Mouse (Mus musculus) spleen, adult 12 weeks (tissue): ENCODE measurements around the gene Egfr.

Experiments
- DNase-seq: peaks from one replicate; pipeline ENCODE4 v3.0.0; 2022; ENCODE audit warnings: low spot score

Gene Egfr

DNA sequence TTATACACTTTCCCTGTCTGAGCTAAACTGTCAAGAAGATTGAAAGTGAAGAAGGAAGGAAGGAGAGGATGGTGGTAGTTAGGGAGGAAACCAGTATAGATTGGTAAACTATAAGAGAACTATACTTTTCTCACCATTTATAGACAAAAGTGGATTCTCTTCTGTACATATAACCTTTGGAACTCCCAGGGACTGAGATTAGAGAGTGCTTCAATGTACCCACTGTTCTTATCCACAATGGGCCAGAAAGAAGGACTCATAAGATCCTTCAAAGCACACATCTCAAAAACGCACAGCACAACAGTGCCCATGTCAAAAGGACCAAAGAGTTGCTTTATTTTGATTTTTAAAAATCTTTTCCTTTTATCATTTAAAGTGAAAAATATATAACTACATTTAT is 148.2 kb downstream of the Egfr start:
- no peak for DNase-seq

DNA sequence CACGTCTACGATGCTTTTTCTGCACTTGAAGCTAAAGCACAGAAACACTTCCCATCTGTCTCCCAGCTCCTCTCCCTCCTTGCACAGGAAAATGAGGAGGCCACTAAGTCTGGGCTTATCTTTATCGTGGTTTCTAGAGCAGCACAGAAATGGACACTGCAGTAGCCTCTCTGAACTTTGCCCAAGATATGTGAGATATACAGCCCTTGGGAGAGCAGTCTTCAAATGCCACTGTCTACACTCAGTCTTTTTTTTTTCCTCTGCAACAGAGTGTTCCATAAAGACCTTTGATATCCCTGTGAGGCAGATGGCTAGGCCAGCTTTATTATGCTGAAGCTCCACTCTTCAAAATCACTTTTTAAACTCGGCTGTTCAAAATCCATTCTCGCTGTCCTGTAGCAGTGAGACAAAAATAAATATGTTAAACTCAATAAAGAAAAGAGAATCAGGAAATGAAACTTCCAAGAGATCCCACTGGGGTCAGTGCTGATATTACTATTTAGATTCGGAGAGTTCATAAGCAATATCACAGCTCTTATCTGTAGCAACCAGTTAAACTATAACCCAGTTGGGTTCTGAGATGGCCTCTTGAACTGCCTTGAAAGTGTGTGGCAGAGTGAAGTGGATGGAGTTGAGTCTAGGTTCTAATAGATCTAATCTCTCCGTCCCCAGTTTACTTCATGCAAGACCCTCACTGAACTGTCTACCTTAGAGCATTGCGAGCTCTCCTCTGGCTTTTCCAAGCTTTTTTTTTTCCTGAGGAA is 148.8 kb downstream of the Egfr start:
- DNase-seq: no peak

DNA sequence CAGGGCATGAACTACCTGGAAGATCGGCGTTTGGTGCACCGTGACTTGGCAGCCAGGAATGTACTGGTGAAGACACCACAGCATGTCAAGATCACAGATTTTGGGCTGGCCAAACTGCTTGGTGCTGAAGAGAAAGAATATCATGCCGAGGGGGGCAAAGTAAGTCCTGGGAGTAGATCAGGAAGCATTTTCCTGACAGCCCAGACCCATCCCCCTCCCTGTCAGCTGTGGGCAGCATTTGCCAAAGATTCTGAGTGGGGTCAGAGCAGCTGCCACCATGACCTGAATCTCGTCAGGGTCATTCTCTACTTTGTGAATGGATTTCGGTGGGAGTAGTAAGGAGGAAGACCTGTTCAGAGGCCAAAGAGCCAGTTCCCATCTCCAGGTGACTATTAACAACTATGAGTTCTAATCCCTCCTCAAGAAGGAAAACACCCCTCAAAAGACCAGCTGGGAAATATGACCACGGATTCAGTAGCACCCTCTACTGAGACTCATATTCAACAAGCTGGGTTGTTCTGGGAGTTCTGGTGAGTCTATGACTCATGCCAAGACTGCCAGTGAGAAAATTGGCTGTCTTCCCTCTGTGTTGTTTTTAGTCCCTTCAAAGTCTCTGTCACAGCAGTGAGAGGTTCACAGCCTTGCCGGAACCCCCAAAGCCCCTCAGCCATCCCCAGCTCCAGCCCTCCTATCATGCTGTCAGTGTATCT is 152.5 kb downstream of the Egfr start:
- no peak for DNase-seq

DNA sequence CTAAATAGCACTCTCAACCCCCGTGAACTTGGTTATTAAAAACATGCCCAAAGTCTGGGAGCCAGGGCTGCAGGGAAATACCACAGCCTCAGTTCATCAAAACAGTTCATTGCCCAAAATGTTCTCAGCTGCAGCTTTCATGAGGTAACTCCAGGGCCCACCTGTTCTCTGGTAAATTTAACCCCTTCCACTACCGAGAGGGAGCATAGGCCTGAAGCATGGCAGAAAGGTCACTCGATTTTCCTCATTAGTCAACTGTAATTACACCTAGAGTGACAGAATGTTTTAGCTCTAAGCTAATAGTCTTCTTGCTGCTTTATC is 153.0 kb downstream of the Egfr start:
- DNase-seq: no peak

DNA sequence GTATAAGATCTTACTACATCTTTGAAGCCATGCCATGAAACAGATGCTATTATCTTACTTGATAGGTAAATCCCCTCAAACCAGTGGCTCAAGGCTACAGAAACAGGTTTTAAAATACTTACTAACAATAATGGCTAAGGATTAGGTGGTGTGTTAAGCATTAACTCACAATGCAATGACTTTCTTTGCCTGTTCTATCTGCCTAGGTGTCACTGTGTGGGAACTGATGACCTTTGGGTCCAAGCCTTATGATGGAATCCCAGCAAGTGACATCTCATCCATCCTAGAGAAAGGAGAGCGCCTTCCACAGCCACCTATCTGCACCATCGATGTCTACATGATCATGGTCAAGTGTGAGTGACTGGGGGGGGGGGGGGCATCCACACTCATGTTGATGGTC is 154.5 kb downstream of the Egfr start:
- no peak for DNase-seq

DNA sequence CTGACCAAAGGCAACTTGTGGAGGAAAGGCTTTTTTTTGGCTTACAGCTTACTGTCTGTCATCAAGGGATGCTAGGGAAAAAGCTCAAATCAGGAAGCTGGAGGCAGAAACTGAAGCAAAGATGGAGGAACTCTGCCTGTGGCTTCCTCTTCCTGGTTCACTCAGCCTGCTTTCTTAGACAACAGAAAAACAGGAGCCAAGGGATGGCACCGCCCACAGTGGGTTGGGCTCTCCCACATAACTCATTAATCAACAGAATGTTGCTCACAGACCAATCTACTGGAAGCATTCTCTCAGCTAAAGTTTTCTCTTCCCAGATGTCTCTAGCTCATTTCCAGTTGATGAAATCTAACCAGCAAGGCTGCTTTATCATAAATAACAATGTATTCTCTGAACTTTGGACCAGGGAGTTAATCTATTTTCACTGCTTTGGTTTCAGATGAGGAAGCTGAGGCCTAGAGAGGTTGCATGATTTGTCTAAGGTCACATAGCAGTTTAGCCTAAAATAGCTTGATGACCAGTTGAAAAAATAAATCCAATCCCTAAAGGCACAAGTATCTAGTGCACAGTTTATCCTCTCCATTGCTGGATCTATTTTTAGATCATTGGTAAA is 155.6 kb downstream of the Egfr start:
- no peak for DNase-seq

DNA sequence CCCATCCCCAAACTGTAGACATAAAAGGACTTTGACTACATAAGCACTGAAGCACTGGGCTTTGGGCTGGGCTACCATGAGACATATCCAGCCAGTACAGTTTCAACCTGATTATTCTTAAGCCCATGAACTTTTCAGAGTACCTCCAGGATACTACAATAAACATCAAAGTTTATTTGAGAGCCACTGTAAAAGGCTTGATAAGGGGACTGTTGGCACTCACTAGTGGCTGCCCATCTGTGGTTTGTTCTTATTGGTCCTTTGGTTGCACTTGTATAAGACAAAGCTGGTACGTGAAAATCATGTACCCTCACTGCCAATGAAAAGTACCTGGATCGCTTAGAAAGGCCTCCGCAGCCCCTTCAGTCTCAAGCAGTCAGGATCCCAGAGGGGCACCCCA is 162.8 kb downstream of the Egfr start:
- no peak for DNase-seq

DNA sequence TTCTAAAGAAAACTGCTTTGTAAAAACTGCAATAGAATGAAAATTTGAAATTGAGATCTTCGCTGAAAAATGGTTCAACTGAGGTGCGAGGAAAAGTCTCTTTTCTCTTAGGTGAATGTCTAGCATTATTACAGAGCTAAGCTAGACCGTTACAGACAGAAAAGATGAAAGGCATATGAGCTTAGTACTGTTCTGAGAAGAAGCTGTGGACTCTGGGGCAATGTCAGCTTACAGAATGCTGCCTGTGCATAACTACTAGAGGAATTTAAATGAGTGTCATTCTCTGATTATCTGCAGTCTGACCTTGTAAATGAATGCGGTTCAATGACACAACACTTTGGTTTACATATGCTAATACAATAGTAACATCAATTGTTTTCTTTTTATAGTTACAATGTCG is 163.8 kb downstream of the Egfr start:
- no peak for DNase-seq

DNA sequence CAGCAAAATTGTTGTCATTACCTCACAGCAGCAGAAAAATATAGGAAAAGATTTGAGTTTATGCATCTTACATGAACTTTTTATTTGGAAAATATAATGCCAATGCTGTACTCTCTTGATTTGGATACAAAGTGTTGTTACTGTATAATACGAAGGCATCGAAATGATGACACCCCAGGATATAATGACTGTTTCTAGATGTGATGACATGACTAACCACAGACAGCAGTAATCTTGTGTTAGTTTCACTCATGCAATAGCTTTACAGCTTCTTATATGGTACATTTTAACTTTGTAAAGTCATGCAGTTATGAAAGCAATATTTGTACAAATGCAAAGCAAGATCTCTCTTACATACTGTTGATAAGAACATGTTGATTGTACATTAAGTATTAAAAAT is 165.5 kb downstream of the Egfr start:
- no peak for DNase-seq

DNA sequence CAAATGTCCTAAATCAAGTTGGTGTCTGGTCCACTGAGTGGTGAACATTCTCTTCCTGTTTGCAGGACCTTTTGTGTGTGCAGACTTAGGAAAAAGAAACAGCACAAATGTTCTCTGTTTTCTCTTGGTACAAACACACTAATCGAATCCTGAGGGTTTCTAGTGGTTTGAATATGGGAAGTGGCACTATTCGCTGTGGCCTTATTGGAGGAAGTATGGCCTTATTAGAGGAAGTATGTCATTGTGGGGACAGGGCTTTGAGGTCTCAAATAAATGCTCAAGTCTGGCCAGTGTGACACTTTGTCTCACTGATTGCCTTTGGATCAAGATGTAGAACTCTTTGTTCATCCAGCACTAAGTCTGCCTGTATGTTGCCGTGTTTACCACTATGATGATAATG is 180.2 kb downstream of the Egfr start:
- no peak for DNase-seq

DNA sequence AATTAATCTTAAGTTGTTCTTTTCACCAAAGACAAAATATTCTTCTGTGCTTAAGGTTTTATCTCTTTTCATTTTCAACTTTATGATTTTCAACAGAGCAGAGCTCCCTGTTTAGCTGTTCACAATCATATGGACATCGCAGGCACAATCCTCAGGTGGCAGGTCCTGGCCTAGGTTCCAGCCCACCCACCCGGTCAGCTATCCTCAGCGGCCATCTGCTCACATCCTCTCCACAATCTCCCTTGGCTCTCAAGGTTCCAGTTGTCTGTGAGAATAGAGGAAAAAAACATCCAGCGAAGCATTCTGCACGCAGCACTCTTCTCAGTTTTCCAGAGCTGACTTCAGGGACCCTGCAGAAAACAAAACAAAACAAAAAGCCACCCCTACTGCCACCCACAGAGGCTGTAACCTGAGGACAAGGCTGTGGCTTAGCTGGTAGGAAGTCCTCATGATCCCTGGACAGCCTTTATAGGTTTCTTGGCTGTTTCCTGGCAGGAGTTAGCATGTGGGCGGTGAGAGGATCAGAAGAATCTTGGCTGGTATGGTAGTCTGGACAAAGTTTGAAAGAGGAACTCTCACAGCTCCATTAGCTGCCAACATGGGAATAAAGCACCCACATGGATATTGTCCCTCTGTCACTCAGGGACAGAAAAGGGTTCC is 183.7 kb downstream of the Egfr start:
- no peak for DNase-seq

DNA sequence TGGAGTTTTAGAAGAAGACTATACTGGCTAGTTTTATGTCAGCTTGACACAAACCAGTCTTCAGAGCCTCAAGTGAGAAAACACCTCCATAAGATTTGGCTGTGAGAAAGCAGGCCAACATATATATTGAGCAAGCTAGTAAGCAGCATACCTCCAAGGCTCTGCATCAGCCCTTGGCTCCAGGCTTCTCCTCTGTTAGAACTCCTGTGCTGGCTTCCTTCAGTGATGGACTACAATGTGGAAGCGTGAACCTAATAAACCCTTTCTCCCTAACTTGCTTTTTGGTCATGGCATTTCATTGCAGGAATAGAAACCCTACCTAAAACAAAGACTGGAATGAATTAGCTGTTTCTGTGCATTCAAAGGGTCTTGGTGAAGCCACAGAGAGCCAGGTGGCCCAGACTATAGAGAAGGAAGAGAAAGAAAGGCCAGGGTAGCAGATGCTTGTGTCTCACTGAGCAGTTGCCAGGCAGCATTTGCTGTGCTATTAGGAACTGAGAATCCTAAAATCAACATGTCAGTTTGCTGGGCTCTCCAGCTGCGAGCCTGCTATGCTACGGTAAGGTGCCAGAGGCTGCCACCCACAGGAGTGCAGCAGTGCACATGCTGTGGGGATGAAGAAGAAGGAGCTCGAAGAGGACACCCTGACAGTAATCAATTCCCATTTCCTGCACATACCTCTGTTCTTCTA is 189.2 kb downstream of the Egfr start:
- no peak for DNase-seq

DNA sequence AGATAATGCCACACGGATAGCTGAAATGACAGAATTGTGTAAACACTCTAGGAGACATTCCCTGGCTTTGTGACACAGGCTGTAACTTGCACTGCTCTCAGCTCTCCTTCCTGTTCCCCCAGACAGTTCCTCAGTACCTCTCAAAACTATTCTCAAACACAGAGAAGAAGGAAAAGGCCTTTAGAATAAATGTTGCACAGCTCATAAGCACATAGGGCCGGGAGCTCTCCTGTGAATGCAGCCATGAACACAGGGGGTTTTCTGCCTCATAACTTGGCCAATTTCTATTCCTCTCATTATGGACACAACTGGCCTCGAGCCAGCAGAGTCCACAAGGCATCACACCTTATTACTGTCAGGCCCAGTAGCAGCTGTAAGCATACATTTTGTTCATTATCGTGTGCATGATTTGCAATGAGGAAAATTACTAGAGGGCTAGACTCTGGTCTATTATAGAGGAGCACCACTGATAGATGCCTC is 190.0 kb downstream of the Egfr start:
- no peak for DNase-seq

DNA sequence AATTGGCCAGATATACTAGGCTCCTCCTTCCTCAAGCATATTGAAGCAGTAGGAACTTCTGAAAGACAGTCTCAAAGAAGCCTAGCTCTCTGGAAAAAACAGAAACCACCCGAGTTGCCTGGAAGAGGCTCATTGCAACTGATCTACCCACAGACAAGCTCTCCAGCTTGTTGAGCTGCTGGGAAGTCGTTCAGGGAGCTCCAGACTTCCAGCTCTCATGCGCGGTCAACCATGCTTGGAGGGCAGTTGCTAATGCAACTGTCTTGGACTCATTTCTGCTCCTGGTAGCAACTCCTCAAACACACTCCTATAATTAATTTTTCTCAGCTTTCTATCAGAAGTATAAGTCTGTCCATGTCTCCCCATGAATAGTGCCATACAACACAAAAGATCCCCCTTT is 191.0 kb downstream of the Egfr start:
- no peak for DNase-seq

DNA sequence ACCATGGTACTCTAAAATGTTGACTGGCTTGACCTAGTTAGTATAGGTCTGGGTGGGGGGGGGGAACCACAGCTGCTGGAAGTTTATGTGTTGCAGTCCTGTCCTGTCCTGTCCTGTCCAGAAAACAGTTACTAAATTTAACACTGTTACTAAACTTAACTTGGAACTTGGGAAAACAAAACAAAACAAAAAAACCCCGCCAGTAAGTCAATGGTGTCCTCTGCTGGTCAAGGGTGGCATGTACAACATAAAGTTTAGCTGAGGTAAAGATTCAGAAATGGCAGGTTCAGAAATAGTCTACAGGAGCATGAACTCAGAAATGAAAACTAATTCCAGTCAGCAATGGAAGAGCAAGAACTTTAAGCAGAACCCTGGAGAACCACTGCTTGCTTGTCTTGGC is 196.8 kb downstream of the Egfr start:
- no peak for DNase-seq

DNA sequence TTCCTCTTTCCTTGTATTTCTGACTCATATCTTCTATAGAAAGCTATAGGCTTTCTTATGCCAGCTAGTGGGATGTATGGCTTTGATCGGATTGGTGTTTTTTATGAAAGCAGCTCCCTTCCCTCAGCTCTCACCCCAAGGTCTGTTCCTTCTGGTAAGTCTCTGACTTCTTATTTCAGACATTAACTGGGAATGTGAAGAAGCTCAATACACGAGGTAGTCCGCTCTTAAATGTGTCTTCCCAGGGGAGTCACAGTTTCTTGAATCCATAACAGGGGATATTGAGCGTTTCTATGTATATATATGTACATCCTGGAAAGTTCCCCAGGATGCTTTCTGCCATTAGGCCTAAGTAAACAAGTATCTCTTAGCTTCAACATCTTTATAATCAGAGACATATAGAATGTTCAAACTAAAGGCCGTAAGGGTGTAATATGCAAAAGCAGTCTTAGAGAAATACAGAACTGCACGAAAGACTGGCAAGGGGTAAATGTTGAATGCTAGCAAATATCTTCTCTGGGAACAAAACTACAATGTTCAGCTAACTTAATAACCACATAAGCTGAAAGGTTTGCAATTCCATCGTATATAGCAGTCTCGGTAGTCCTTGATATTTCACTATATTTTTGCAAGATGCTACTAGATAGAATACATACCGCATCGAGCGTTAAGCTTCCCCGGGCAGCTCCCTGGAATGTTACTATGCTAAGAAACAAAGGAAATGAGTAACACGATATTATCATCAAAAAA is 198.4 kb downstream of the Egfr start:
- no peak for DNase-seq

DNA sequence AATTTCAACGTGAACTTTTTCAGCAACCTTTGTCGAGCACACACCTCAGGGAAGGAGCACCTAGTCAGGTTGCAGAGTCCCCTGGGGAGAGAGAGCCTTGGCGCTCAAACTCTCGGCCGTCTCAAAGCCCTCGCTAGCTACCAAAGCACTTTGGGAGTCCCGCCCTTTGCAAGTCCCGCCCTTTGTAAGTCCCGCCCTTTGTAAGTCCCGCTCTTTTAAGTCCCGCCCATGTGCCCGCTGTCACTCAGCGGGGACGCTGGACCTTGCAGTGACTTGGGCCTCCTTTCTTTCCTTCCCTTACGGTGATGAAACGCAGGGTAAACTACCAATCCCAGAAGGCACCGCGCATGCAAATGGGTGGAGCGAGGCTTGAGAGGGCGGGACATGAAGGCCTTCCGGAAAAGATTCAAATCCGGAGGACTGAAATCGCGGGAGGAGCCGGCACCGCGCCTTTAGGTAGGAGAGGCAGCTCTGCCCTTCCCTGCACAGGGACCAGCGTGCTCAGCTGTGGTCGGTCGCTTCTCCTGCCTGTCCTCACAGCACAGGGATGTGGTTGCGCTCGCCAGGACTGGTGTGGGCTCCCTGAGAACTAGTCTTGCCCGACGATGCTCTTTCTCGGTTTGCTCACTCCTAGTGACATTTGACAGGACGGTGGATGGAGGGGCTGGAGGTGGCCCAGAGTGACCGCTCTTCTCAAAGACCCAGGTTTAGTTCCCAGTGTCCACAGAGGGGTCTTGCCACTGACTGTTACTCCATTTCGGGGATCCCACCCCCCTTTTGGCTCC is 199.2 kb downstream of the Egfr start, which contains the start of gene Fbxo48:
Gene Fbxo48, plus strand, starts transcription at position 400 of the 785 bp plus-strand sequence.
- DNase-seq: peak; percentile 97

DNA sequence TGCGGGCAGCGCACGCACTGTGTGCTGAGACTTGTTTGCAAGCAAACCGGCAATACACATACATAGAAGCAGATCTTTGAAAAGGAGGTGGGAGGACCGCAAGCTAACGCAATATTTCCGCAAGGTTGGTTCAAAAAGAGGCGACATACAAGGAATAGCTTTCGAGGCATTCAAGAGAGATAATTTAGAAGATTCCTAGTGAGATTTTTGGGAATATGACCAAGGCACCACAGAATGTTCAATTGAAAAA is 199.7 kb downstream of the Egfr start:
- no peak for DNase-seq

DNA sequence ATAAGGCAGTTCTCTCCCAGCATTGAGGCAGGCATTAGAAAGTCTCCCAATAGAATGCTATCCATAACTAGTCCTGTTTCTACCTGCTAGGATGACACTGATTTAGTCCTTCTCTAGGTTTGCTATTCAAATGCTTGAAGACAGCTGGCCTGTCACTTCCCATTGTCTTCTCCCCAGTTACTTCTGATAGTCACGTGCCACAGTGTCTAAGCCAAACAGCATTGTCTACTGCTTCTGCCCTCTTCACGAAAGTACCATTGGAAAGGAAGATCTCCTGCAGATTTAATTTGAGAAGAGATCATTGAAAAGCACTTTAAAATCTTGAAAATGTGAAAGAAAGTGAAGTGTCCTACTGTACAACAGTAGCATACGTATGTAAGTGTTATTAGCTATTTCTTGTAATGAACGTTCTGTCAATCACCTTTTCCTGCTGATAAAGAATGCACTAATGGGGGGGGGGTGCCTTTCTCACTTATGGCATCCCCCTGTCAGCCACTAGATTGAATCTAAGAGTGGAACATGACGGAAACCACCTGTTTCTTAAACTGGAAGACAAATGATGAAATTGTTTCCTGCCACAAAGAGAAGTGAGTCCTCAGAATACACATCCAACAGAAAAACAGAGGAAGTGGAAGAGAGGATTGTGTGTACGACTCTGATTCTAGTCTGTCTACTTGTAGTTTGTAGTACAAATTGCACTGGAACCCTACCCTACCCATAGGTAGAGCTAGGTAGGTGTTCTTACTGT is 204.3 kb downstream of the Egfr start:
- DNase-seq: no peak

DNA sequence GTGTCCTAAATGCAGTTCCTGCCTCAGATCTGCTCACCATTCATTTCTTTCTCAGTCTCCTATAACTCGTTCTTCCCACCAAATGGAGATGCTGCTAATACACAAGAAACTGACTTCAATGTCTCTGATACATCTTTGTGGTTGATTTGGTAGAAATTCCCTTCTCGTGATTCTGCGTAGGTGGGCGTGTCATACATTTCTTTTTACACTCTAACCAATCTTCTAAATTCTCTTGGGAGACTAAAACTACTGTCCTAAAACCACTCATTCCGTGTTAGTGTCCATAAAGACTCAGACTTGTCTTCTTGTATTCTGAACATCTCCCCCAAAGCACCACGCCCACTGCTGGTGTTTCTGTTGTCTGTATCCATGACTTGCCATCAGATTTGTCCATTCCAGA is 205.0 kb downstream of the Egfr start:
- no peak for DNase-seq
